Mouse (Mus musculus) bone marrow, adult 2 months (tissue): ENCODE data around the gene Gm14862.

ENCODE experiments used
- CTCF ChIP-seq: fragments of 200-500 bp; IDR thresholded peaks from 2 replicates; pipeline ENCODE4 v1.5.1; 2011; ENCODE audit warnings: low read length, control low read depth; ENCODE audit not compliant: control insufficient read depth, insufficient read depth
- POLR2A ChIP-seq: fragments of 200-500 bp; IDR thresholded peaks from 2 replicates; pipeline ENCODE4 v1.6.1; 2011; ENCODE audit warnings: low read depth, mild to moderate bottlenecking, control low read depth, low read length, borderline replicate concordance; ENCODE audit not compliant: control insufficient read depth

DNA sequence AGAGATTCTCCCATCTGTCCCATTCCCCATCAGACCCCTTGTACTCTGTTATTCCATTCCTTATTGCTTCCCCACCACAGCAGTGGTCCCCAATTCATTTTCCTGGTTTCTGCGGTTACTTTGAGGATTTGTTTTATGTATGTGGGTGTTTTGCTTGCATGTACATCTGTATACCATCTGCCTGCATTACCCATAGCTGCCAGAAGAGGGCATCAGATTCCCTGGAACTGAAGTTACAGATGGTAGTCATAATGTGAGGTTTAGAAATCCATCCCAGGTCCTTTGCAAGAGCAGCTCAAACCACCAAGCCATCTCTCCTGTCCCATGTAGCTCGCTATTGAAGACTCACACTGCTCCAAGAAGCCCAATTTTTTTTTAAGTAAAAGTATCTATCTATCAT lies 40.5 kb downstream of the Gm14862 start:
- TF ChIP-seq POLR2A (no peak), CTCF (peak; percentile 21; the same call in 1 of the 2 replicates)
